Mouse (Mus musculus): ENCODE results near the gene Pakap. TPM values are rescaled to one million over a fixed set of nuclear protein-coding genes. Genes with fewer than 3 reads are reported as not detected.

Gene Pakap
- polyA plus RNA-seq, 1 experiment from 2014 or later: 10.5 TPM

GRCm38 (mm10) chr4:57730801-57731598 lies 163.0 kb downstream of the Pakap start:
- no peak for ATAC-seq (ENCODE audit: low FRiP score, low read depth)
- Histone ChIP-seq H3K4me3 (no peak overlapping the region), H3K27me3 (no peaks in the 10 kb centered on the region), H3K27ac (replicated peaks) (no peak overlapping the region), H3K36me3 (no peaks in the 10 kb centered on the region), H3K9ac (no peak overlapping the region), H3K4me2 (no peak overlapping the region), H3K9me3 (no peaks in the 10 kb centered on the region), H3K4me1 (replicated peaks) (no peaks in the 10 kb centered on the region)
- 84% methylated on average over 11 of the region's 11 CpGs for WGBS

GRCm38 (mm10) chr4:57732351-57732750 lies 164.4 kb downstream of the Pakap start:
- no peaks in the 10 kb centered on the region for H3K9me3 ChIP-seq
- no peaks in the 10 kb centered on the region for H3K4me1 ChIP-seq (replicated peaks)
- no peak overlapping the region for H3K9ac ChIP-seq
- WGBS: 89% methylated on average over 5 of the region's 5 CpGs
- no peaks in the 10 kb centered on the region for H3K36me3 ChIP-seq
- H3K27me3 ChIP-seq: no peaks in the 10 kb centered on the region
- H3K4me2 ChIP-seq: no peak overlapping the region
- H3K4me3 ChIP-seq: no peak overlapping the region
- no peak overlapping the region for H3K27ac ChIP-seq (replicated peaks)
- ATAC-seq (ENCODE audit: low FRiP score, low read depth): no peak

GRCm38 (mm10) chr4:57733445-57733844 lies 165.5 kb downstream of the Pakap start:
- no peak for ATAC-seq (ENCODE audit: low FRiP score, low read depth)
- H3K27ac ChIP-seq (replicated peaks): no peak overlapping the region
- no peak overlapping the region for H3K9ac ChIP-seq
- no peak overlapping the region for H3K4me2 ChIP-seq
- H3K27me3 ChIP-seq: no peaks in the 10 kb centered on the region
- H3K36me3 ChIP-seq: no peaks in the 10 kb centered on the region
- no peaks in the 10 kb centered on the region for H3K4me1 ChIP-seq (replicated peaks)
- H3K4me3 ChIP-seq: no peak overlapping the region
- no peaks in the 10 kb centered on the region for H3K9me3 ChIP-seq
- 79% methylated on average over 3 of the region's 3 CpGs for WGBS

- Histone ChIP-seq H3K4me3 (no peak overlapping the region), H3K9me3 (no peaks in the 10 kb centered on the region), H3K4me1 (replicated peaks) (0 out of 2 replicates have a peak, but pooled peaks cover 7% of the 10 kb centered on the region), H3K4me2 (no peak overlapping the region), H3K9ac (no peak overlapping the region), H3K36me3 (no peaks in the 10 kb centered on the region), H3K27me3 (no peaks in the 10 kb centered on the region), H3K27ac (replicated peaks) (no peak overlapping the region)
- ATAC-seq (ENCODE audit: low FRiP score, low read depth): no peak
- 86% methylated on average over 5 of the region's 5 CpGs for WGBS
These were observed 167.4 kb downstream of the Pakap start for GRCm38 (mm10) chr4:57735426-57735825.

GRCm38 (mm10) chr4:57738856-57739552 lies 171.0 kb downstream of the Pakap start:
- 30% methylated on average over 8 of the region's 8 CpGs for WGBS
- Histone ChIP-seq H3K27me3 (no peaks in the 10 kb centered on the region), H3K9me3 (no peaks in the 10 kb centered on the region), H3K9ac (no peak overlapping the region), H3K4me1 (replicated peaks) (0 out of 2 replicates have a peak, but pooled peaks cover 7% of the 10 kb centered on the region), H3K27ac (replicated peaks) (no peak overlapping the region), H3K4me3 (no peak overlapping the region), H3K4me2 (no peak overlapping the region), H3K36me3 (no peaks in the 10 kb centered on the region)
- ATAC-seq (ENCODE audit: low FRiP score, low read depth): no peak

- no peaks in the 10 kb centered on the region for H3K27me3 ChIP-seq
- H3K9me3 ChIP-seq: no peaks in the 10 kb centered on the region
- H3K4me1 ChIP-seq (replicated peaks): 0 out of 2 replicates have a peak, but pooled peaks cover 7% of the 10 kb centered on the region
- H3K4me2 ChIP-seq: no peak overlapping the region
- no peaks in the 10 kb centered on the region for H3K36me3 ChIP-seq
- no peak overlapping the region for H3K9ac ChIP-seq
- H3K27ac ChIP-seq (replicated peaks): no peak overlapping the region
- 86% methylated on average over 11 of the region's 11 CpGs for WGBS
- no peak overlapping the region for H3K4me3 ChIP-seq
- ATAC-seq (ENCODE audit: low FRiP score, low read depth): no peak
These were observed 175.4 kb downstream of the Pakap start for GRCm38 (mm10) chr4:57743325-57743929.

DNA sequence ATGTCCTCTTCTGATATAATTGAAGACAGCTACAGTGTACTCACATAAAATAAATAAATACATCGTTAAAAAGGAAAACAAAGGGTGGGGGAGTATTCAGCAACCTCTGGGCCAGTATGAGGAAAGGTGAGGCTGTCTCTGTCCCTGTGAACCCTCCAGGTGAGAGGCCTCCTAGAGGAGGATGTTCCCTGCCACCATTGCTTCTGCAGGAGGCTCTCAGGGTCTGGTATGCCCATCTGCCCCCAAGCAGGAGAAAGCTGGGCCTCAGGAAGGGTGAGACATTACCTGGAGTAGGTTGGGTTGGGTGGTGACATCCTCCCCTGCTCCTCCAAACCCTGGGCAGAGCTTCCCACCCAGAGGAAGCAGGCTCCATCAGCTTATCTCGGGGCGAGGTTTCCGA lies 182.7 kb downstream of the Pakap start:
- WGBS: 73% methylated on average over 4 of the region's 4 CpGs
- Histone ChIP-seq H3K27me3 (no peaks in the 10 kb centered on the region), H3K9ac (no peak overlapping the region), H3K9me3 (no peaks in the 10 kb centered on the region), H3K27ac (replicated peaks) (no peak overlapping the region), H3K4me2 (no peak overlapping the region), H3K36me3 (no peaks in the 10 kb centered on the region), H3K4me3 (no peak overlapping the region), H3K4me1 (replicated peaks) (no peaks in the 10 kb centered on the region)
- ATAC-seq (ENCODE audit: low FRiP score, low read depth): no peak

GRCm38 (mm10) chr4:57751054-57751453 lies 183.1 kb downstream of the Pakap start:
- Histone ChIP-seq H3K36me3 (no peaks in the 10 kb centered on the region), H3K4me2 (no peak overlapping the region), H3K9ac (no peak overlapping the region), H3K4me3 (no peak overlapping the region), H3K27ac (replicated peaks) (no peak overlapping the region), H3K9me3 (no peaks in the 10 kb centered on the region), H3K27me3 (no peaks in the 10 kb centered on the region), H3K4me1 (replicated peaks) (no peaks in the 10 kb centered on the region)
- no peak for ATAC-seq (ENCODE audit: low FRiP score, low read depth)
- 71% methylated on average over 4 of the region's 4 CpGs for WGBS

DNA sequence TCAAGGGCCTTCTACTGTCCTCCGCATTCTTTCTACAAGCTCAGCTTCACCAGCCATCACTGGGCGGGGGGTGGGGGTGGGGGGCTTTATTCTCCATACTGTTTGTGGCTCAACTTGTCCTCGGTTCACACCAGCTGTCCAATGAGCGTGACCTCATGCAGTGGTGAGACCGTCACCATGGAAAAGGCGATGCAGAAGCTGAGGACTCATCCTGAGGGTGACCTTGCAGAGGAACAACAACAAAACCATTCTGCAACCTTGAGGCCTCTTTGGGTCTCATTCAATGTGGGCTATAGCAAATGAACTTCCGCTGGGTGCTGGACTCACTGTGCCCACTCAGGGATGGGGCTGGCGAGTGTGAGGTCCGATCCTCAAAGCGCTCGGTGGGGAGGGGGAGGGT lies 183.6 kb downstream of the Pakap start:
- H3K36me3 ChIP-seq: no peaks in the 10 kb centered on the region
- H3K27ac ChIP-seq (replicated peaks): no peak overlapping the region
- no peaks in the 10 kb centered on the region for H3K27me3 ChIP-seq
- 87% methylated on average over 11 of the region's 11 CpGs for WGBS
- ATAC-seq (ENCODE audit: low FRiP score, low read depth): no peak
- H3K9ac ChIP-seq: no peak overlapping the region
- H3K9me3 ChIP-seq: no peaks in the 10 kb centered on the region
- H3K4me2 ChIP-seq: no peak overlapping the region
- no peak overlapping the region for H3K4me3 ChIP-seq
- H3K4me1 ChIP-seq (replicated peaks): no peaks in the 10 kb centered on the region

DNA sequence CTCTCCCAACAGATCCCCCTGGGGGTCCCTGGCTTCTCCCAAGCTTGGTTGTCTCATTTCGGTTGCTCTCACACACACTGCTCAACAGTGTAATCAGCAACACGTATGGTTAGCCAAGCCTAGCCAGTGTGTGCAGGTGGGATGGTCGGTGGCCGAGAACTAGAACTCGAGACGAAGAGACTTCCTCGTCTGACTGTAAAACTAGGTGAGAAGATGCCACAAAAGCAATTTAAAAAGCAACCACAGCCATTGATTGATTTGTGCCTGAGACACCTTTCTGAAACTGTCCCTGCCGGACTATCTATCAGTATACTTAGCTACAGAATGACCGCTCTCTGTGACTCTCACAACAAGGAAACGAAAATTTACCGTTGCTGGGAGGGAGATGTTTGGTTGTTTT lies 187.1 kb downstream of the Pakap start:
- H3K9me3 ChIP-seq: no peaks in the 10 kb centered on the region
- H3K27me3 ChIP-seq: no peaks in the 10 kb centered on the region
- H3K27ac ChIP-seq (replicated peaks): no peak overlapping the region
- no peak for ATAC-seq (ENCODE audit: low FRiP score, low read depth)
- no peaks in the 10 kb centered on the region for H3K36me3 ChIP-seq
- H3K4me1 ChIP-seq (replicated peaks): no peaks in the 10 kb centered on the region; the same call in 1 of the 2 replicates
- no peak overlapping the region for H3K4me2 ChIP-seq
- H3K9ac ChIP-seq: no peak overlapping the region
- H3K4me3 ChIP-seq: no peak overlapping the region
- WGBS: 91% methylated on average over 11 of the region's 11 CpGs

GRCm38 (mm10) chr4:57757997-57758396 lies 190.0 kb downstream of the Pakap start:
- H3K4me1 ChIP-seq (replicated peaks): no peaks in the 10 kb centered on the region; the same call in 1 of the 2 replicates
- ATAC-seq (ENCODE audit: low FRiP score, low read depth): no peak
- no peak overlapping the region for H3K4me2 ChIP-seq
- WGBS: 46% methylated on average over 11 of the region's 11 CpGs
- H3K27me3 ChIP-seq: no peaks in the 10 kb centered on the region
- no peak overlapping the region for H3K27ac ChIP-seq (replicated peaks)
- H3K9me3 ChIP-seq: no peaks in the 10 kb centered on the region
- no peak overlapping the region for H3K9ac ChIP-seq
- no peaks in the 10 kb centered on the region for H3K36me3 ChIP-seq
- H3K4me3 ChIP-seq: no peak overlapping the region

- Histone ChIP-seq H3K4me2 (no peak overlapping the region), H3K4me3 (no peak overlapping the region), H3K27ac (replicated peaks) (no peak overlapping the region), H3K9me3 (no peaks in the 10 kb centered on the region), H3K36me3 (no peaks in the 10 kb centered on the region), H3K27me3 (no peaks in the 10 kb centered on the region), H3K9ac (no peak overlapping the region), H3K4me1 (replicated peaks) (peaks cover 7% of the 10 kb centered on the region)
- 46% methylated on average over 7 of the region's 7 CpGs for WGBS
- ATAC-seq (ENCODE audit: low FRiP score, low read depth): no peak
These were observed 194.4 kb downstream of the Pakap start for GRCm38 (mm10) chr4:57762424-57762823.
